In genomic region chr2:158028354-158028863, GRCm38 (mm10) we compare ENCODE assay signal across 8 mouse cellular contexts. TPM values are rescaled to one million over a fixed set of nuclear protein-coding genes. Genes with fewer than 3 reads are reported as not detected.
A peak's percentile ranks its signal among the peaks of the same experiment; 100 is the strongest.
DNase-seq lines count a peak whose midpoint lies in the region; ATAC-seq lines count a peak whose summit lies in the region.

Gene Tti1 (minus strand): TSS chr2:158028433.
Gene Rprd1b (plus strand): TSS chr2:158028497.

- peak; percentile 93 for ATAC-seq in forebrain, embryonic 11.5 days (replicated peaks; ENCODE audit: low FRiP score)
- peak; percentile 92 for ATAC-seq in heart, embryonic 16.5 days (replicated peaks; ENCODE audit: extremely low read depth, insufficient read depth, low FRiP score)
- peak; percentile 90 for ATAC-seq in liver, embryonic 15.5 days (ENCODE audit: insufficient read depth)
- peak; percentile 96 for ATAC-seq in neural tube, embryonic 12.5 days (ENCODE audit: low FRiP score, low read depth)

- H3K9ac ChIP-seq in forebrain, embryonic 11.5 days (ENCODE audit: low read length), result peak within 1 kb of the TSS; percentile 93
- H3K9ac ChIP-seq in heart, embryonic 16.5 days (ENCODE audit: low read length), result peak within 1 kb of the TSS; percentile 98
- peak within 1 kb of the TSS; percentile 96 for H3K9ac ChIP-seq in liver, embryonic 15.5 days
- H3K9ac ChIP-seq in neural tube, embryonic 12.5 days, result peak within 1 kb of the TSS; percentile 91

- H3K36me3 ChIP-seq in forebrain, embryonic 11.5 days (ENCODE audit: control insufficient read depth, insufficient read depth, low read length), result no peaks in the 10 kb centered on the region; the same call in 1 of the 2 replicates
- H3K36me3 ChIP-seq in heart, embryonic 16.5 days (ENCODE audit: control insufficient read depth, insufficient read depth), result no peaks in the 10 kb centered on the region
- peaks cover 4% of the 10 kb centered on the region; the same call in 1 of the 2 replicates for H3K36me3 ChIP-seq in liver, embryonic 15.5 days (replicated peaks)
- no peaks in the 10 kb centered on the region for H3K36me3 ChIP-seq in neural tube, embryonic 12.5 days

- H3K4me2 ChIP-seq in forebrain, embryonic 11.5 days (ENCODE audit: low read depth, low read length, severe bottlenecking), result peak within 1 kb of the TSS; percentile 74
- H3K4me2 ChIP-seq in heart, embryonic 16.5 days (ENCODE audit: low read depth, low read length), result peak within 1 kb of the TSS; percentile 91
- H3K4me2 ChIP-seq in liver, embryonic 15.5 days, result peak within 1 kb of the TSS; percentile 88
- H3K4me2 ChIP-seq in neural tube, embryonic 12.5 days (replicated peaks), result peak within 1 kb of the TSS; percentile 88

- peak within 1 kb of the TSS; percentile 94 for H3K4me3 ChIP-seq in forebrain, embryonic 11.5 days (ENCODE audit: low read depth, low read length)
- peak within 1 kb of the TSS; percentile 99 for H3K4me3 ChIP-seq in heart, embryonic 16.5 days (ENCODE audit: low read length)
- peak within 1 kb of the TSS; percentile 96 for H3K4me3 ChIP-seq in liver, embryonic 15.5 days (replicated peaks)
- peak within 1 kb of the TSS; percentile 93 for H3K4me3 ChIP-seq in neural tube, embryonic 12.5 days

- WGBS in forebrain, embryonic 11.5 days, result under 1% methylated on average over 49 of the region's 52 CpGs
- under 1% methylated on average over 52 of the region's 52 CpGs for WGBS in heart, embryonic 16.5 days
- WGBS in liver, embryonic 15.5 days (ENCODE audit: insufficient replicate concordance), result 0% methylated on average over 52 of the region's 52 CpGs
- WGBS in neural tube, embryonic 12.5 days, result under 1% methylated on average over 52 of the region's 52 CpGs

- peak within 1 kb of the TSS; percentile 86 for H3K27ac ChIP-seq in forebrain, embryonic 11.5 days (ENCODE audit: low read depth, low read length)
- H3K27ac ChIP-seq in heart, embryonic 16.5 days (ENCODE audit: low read length), result peak within 1 kb of the TSS; percentile 94
- H3K27ac ChIP-seq in liver, embryonic 15.5 days (replicated peaks), result peak within 1 kb of the TSS; percentile 91
- peak within 1 kb of the TSS; percentile 80 for H3K27ac ChIP-seq in neural tube, embryonic 12.5 days

- no peaks in the 10 kb centered on the region for H3K9me3 ChIP-seq in forebrain, embryonic 11.5 days (ENCODE audit: control insufficient read depth, low read length)
- H3K9me3 ChIP-seq in heart, embryonic 16.5 days (replicated peaks; ENCODE audit: control insufficient read depth, low read length), result no peaks in the 10 kb centered on the region
- H3K9me3 ChIP-seq in liver, embryonic 15.5 days (replicated peaks), result no peaks in the 10 kb centered on the region
- H3K9me3 ChIP-seq in neural tube, embryonic 12.5 days, result no peaks in the 10 kb centered on the region

- H3K27me3 ChIP-seq in forebrain, embryonic 11.5 days (ENCODE audit: control insufficient read depth, insufficient read depth, low read length), result no peaks in the 10 kb centered on the region
- no peaks in the 10 kb centered on the region for H3K27me3 ChIP-seq in heart, embryonic 16.5 days (ENCODE audit: control insufficient read depth, insufficient read depth, low read length)
- H3K27me3 ChIP-seq in liver, embryonic 15.5 days, result no peaks in the 10 kb centered on the region
- no peaks in the 10 kb centered on the region for H3K27me3 ChIP-seq in neural tube, embryonic 12.5 days (replicated peaks)

- peaks cover 4% of the 10 kb centered on the region; the same call in 1 of the 2 replicates for H3K4me1 ChIP-seq in forebrain, embryonic 11.5 days (replicated peaks; ENCODE audit: control insufficient read depth, insufficient read depth, low read length)
- peaks cover 24% of the 10 kb centered on the region for H3K4me1 ChIP-seq in heart, embryonic 16.5 days (ENCODE audit: control insufficient read depth, insufficient read depth, low read length)
- H3K4me1 ChIP-seq in liver, embryonic 15.5 days (replicated peaks), result peaks cover 66% of the 10 kb centered on the region
- H3K4me1 ChIP-seq in neural tube, embryonic 12.5 days, result peaks cover 32% of the 10 kb centered on the region

- DNase-seq in CD8-positive naive resting alpha-beta T cell, adult 2 months (ENCODE audit: low read depth in 2 of 2, low spot score in 2 of 2), result peak; percentile 84 to 94
- DNase-seq in c-Kit-positive CD71-negative TER-119-negative erythroid progenitor cells, embryonic 14.5 days (ENCODE audit: low read depth), result peak; percentile 89
- DNase-seq in forebrain, embryonic 11.5 days (ENCODE audit: low spot score), result peak; percentile 95
- DNase-seq in kidney, postnatal 36 days, result peak; percentile 93 to 96
- DNase-seq in telencephalon, adult 2 months (ENCODE audit: low read depth, low spot score), result peak; percentile 89

RNA-seq across cellular contexts. Expression of gene Tti1, which starts in this region (rescaled TPM):
- 39.3 and 40.2 TPM in 2 replicates for polyA plus RNA-seq in forebrain, embryonic 11.5 days (2014; fragmentation: Nextera tagmentation; extraction: Ambion mirVana)
- polyA plus RNA-seq in heart, embryonic 16.5 days (2015; fragmentation: Nextera tagmentation; extraction: Ambion mirVana), result 24.2 and 25.4 TPM in 2 replicates
- polyA plus RNA-seq in liver, embryonic 15.5 days (2015; fragmentation: Nextera tagmentation; extraction: Ambion mirVana), result 12.0 and 12.2 TPM in 2 replicates
- 23.0 and 23.8 TPM in 2 replicates for polyA plus RNA-seq in neural tube, embryonic 12.5 days (2016; fragmentation: Nextera tagmentation; extraction: Ambion mirVana)

RNA-seq across cellular contexts. Expression of gene Rprd1b, which starts in this region (rescaled TPM):
- 63.8 and 65.6 TPM in 2 replicates for polyA plus RNA-seq in forebrain, embryonic 11.5 days (2014; fragmentation: Nextera tagmentation; extraction: Ambion mirVana)
- 28.4 and 32.0 TPM in 2 replicates for polyA plus RNA-seq in heart, embryonic 16.5 days (2015; fragmentation: Nextera tagmentation; extraction: Ambion mirVana)
- 27.5 and 28.6 TPM in 2 replicates for polyA plus RNA-seq in liver, embryonic 15.5 days (2015; fragmentation: Nextera tagmentation; extraction: Ambion mirVana)
- 45.5 and 48.7 TPM in 2 replicates for polyA plus RNA-seq in neural tube, embryonic 12.5 days (2016; fragmentation: Nextera tagmentation; extraction: Ambion mirVana)

Comparison
In these comparisons a context has a peak if more than half of its experiments do, and no peak if none do; other contexts are left out.
1. Peak in every context shown above with its lines: DNase-seq, ATAC-seq, H3K4me3 ChIP-seq and H3K27ac ChIP-seq.